Comparison of ENCODE assay signal across 18 mouse cellular contexts in genomic region chr10:89868836-89869235, GRCm38 (mm10). TPM values are rescaled to one million over a fixed set of nuclear protein-coding genes. Genes with fewer than 3 reads are reported as not detected.
DNase-seq lines count a peak whose midpoint lies in the region; ATAC-seq lines count a peak whose summit lies in the region.
"Had no signal": no experiment of that assay in that cellular context is flagged by ENCODE, and none has a peak within 500 bp of the region (broad histone marks: within the 10 kb centered on the region; RNA-seq: fewer than 3 reads in every experiment).

No protein-coding gene starts in this region.

- intact Hi-C loops in gastrocnemius, postnatal 36 days (cut with DNase I): no loop called here

- ATAC-seq in granulocyte monocyte progenitor cell, adult 5-6 weeks (replicated peaks; ENCODE audit: poor library complexity, severe bottlenecking): peak; percentile 54
- 0 out of 2 replicates have a peak, but pooled peaks have one; percentile 35 for ATAC-seq in megakaryocyte, adult 5-6 weeks (ENCODE audit: poor library complexity, severe bottlenecking)
- ATAC-seq: forebrain, embryonic 13.5 days; forebrain, embryonic 15.5 days; forebrain, postnatal 0 days had no signal

- peak; percentile 33 for DNase-seq in 416B (ENCODE audit: low read depth)
- no peak for DNase-seq in heart, postnatal 4 days
- DNase-seq in gastrocnemius, postnatal 36 days: no peak
- no peak for DNase-seq in urinary bladder, postnatal 14 days (ENCODE audit: low spot score)
- DNase-seq: adrenal gland, adult 2 months; adrenal gland, postnatal 10 days; adrenal gland, postnatal 25 days; cerebellum, adult 11 months; cerebellum, adult 18-20 months; cerebellum, adult 8-10 months; cerebellum, postnatal 10 days; cerebellum, postnatal 25 days; forebrain, postnatal 0 days had no signal

RNA-seq across cellular contexts. Expression of gene Anks1b, which starts 4.5 kb away (rescaled TPM):
- total RNA-seq in granulocyte monocyte progenitor cell, adult 5-6 weeks (2014; fragmentation: Nextera tagmentation): not detected in 2 replicates
- total RNA-seq in granulocyte monocyte progenitor cell, adult 5-6 weeks (2017): not detected in 2 replicates
- total RNA-seq in megakaryocyte, adult 5-6 weeks (2015): not detected in 2 replicates
- total RNA-seq in megakaryocyte, adult 5-6 weeks (2017): not detected in 2 replicates
- under 1 TPM; 0.10 to 0.14 TPM for total RNA-seq in heart, postnatal 4 days (2021)
- total RNA-seq in gastrocnemius, postnatal 36 days (2021): under 1 TPM in 1 of 2 experiments, not detected in 1; 0.20 TPM
- total RNA-seq: MEL had no signal
